Mouse (Mus musculus) kidney, postnatal 0 days (tissue): ENCODE results near the gene Olfr267. TPM values are rescaled to one million over a fixed set of nuclear protein-coding genes. Genes with fewer than 3 reads are reported as not detected.

Experiments
- ATAC-seq: fragments of 200-750 bp; cut with Nextera tagmentation; replicated peaks from 2 replicates; pipeline ENCODE4 v1.8.0; 2017; ENCODE audit warnings: low read depth, moderate number of reproducible peaks, moderate TSS enrichment, moderate library complexity; ENCODE audit not compliant: low FRiP score
- DNase-seq: peaks from one replicate; pipeline ENCODE4 v3.0.0-alpha.2; 2016; ENCODE audit warnings: low spot score
- H3K27ac ChIP-seq: fragments of 300-500 bp; sonication (generic); 2 replicates; pipeline ENCODE4 v1.5.1; 2014; ENCODE audit warnings: mild to moderate bottlenecking
- H3K27me3 ChIP-seq: fragments of 300-500 bp; sonication (generic); 2 replicates; pipeline ENCODE4 v1.6.1; 2014; ENCODE audit warnings: low read length, mixed read lengths; ENCODE audit not compliant: insufficient read depth
- H3K36me3 ChIP-seq: fragments of 300-500 bp; sonication (generic); 2 replicates; pipeline ENCODE4 v1.6.1; 2014; ENCODE audit warnings: low read length, mixed read lengths; ENCODE audit not compliant: insufficient read depth
- H3K4me1 ChIP-seq: fragments of 300-500 bp; sonication (generic); replicated peaks from 2 replicates; pipeline ENCODE4 v1.6.1; 2014; ENCODE audit warnings: antibody characterized with exemption, low read length, mixed read lengths; ENCODE audit not compliant: insufficient read depth
- H3K4me2 ChIP-seq: fragments of 300-500 bp; sonication (generic); 2 replicates; pipeline ENCODE4 v1.6.1; 2014; ENCODE audit warnings: mild to moderate bottlenecking, low read length, moderate library complexity, mixed read lengths
- H3K4me3 ChIP-seq: fragments of 300-500 bp; sonication (generic); replicated peaks from 2 replicates; pipeline ENCODE4 v1.5.1; 2014; ENCODE audit warnings: low read depth, low read length
- H3K9ac ChIP-seq: fragments of 300-500 bp; sonication (generic); 2 replicates; pipeline ENCODE4 v1.6.1; 2014; ENCODE audit warnings: low read depth, low read length
- H3K9me3 ChIP-seq: fragments of 300-500 bp; sonication (generic); replicated peaks from 2 replicates; pipeline ENCODE4 v1.6.1; 2016; ENCODE audit warnings: low read length, inconsistent platforms, mixed read lengths
- CTCF ChIP-seq: IDR thresholded peaks from 2 replicates; pipeline ENCODE4 v1.5.1; 2016; ENCODE audit warnings: antibody characterized with exemption, low read depth, mild to moderate bottlenecking, moderate library complexity
- WGBS: fragments of 180-500 bp; shearing (Covaris S2); extraction: QIAGEN DNeasy Blood & Tissue Kit; methylation state at CpG from one replicate; pipeline ENCODE4 v1.1.7; 2014; 5-methylcytosine and 5-hydroxymethylcytosine counted together
- polyA plus RNA-seq: library from polyadenylated mRNA; unstranded; fragments of >200 nt; fragmentation: Nextera tagmentation; extraction: Ambion mirVana; gene quantifications from 2 replicates; pipeline ENCODE4 v1.2.1, GENCODE M21; 2015

The Olfr267 gene
- polyA plus RNA-seq, 1 experiment from 2014 or later, result not detected

GRCm38 (mm10) chr4:58745583-58746222, 41.8 kb downstream of the Olfr267 start:
- ATAC-seq (no peak), DNase-seq (no peak)
- H3K9me3 ChIP-seq, result no peaks in the 10 kb centered on the region
- no peaks in the 10 kb centered on the region for H3K4me1 ChIP-seq
- no peak for TF ChIP-seq CTCF
- H3K27ac ChIP-seq, result no peak overlapping the region
- H3K9ac ChIP-seq, result no peak overlapping the region
- no peak overlapping the region for H3K4me3 ChIP-seq
- 80% methylated on average over 7 of the region's 7 CpGs for WGBS
- no peaks in the 10 kb centered on the region for H3K27me3 ChIP-seq
- H3K4me2 ChIP-seq, result no peak overlapping the region
- H3K36me3 ChIP-seq, result no peaks in the 10 kb centered on the region

DNA sequence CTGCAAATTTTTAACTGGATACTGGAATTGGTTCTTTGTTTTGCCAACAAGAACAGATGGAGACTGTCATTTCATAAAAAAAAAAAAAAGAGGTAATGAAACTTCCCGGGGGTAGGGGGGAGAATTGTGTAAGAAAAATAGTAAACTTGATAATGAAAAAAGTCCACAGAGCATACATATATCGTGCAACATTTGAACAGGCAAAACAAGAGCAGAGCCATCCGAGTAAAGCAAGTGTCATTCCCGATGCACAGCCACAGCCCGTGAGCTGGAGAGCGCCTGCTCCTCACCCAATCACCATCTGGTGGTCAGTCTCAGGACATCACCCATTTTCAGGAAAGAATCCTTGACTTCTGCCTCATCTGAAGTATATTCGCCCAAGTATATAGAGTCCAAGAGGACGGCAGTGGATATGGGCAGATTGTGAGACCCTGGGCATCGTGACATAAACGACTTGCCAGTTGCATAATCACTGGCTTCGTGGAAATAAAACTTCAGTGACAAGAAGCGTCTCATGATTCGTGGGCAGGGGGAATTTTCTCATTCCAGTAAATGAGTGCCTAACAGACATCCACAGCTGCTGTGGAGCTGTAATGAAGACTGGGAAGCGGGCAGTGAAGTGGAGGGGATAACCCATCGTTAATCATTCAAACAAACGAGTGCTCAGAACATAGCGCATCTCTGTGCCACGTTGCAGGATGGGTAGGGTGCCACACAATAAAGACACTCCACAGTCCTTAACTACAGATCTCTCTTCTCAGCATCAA, 50.5 kb downstream of the Olfr267 start:
- TF ChIP-seq CTCF, result peak; percentile 46
- Histone ChIP-seq H3K4me3 (no peak overlapping the region), H3K4me2 (no peak overlapping the region), H3K9me3 (no peaks in the 10 kb centered on the region), H3K27me3 (no peaks in the 10 kb centered on the region), H3K9ac (no peak overlapping the region), H3K4me1 (no peaks in the 10 kb centered on the region), H3K36me3 (no peaks in the 10 kb centered on the region), H3K27ac (no peak overlapping the region)
- WGBS, result 52% methylated on average over 18 of the region's 18 CpGs
- ATAC-seq (no peak), DNase-seq (peak; percentile 63)

Other genes with a start within 250 kb of the Olfr267 start
- 23.1 and 24.9 TPM in 2 replicates for gene Lpar1, start 233.8 kb downstream of the Olfr267 start, polyA plus RNA-seq
- gene Ecpas, start 125.0 kb upstream of the Olfr267 start, polyA plus RNA-seq, result 25.5 and 26.5 TPM in 2 replicates
- gene Zkscan16, start 155.9 kb upstream of the Olfr267 start, polyA plus RNA-seq, result 0.40 and 0.54 TPM in 2 replicates
- 18.9 and 20.6 TPM in 2 replicates for gene Ptgr1, start 199.4 kb upstream of the Olfr267 start, polyA plus RNA-seq
- 14.0 and 14.1 TPM in 2 replicates for gene Dnajc25, start 207.3 kb upstream of the Olfr267 start, polyA plus RNA-seq
- gene Gm20503, start 215.5 kb upstream of the Olfr267 start, polyA plus RNA-seq, result 18.7 and 23.5 TPM in 2 replicates
- gene Gng10, start 247.4 kb upstream of the Olfr267 start, polyA plus RNA-seq, result 102 TPM in 2 replicates